Mouse (Mus musculus): ENCODE results near the gene Cabp4. TPM values are rescaled to one million over a fixed set of nuclear protein-coding genes. Genes with fewer than 3 reads are reported as not detected.

Cabp4 gene
- polyA plus RNA-seq, 1 experiment from 2014 or later, result not detected

GRCm38 (mm10) chr19:4156771-4157170 lies 12.9 kb upstream of the Cabp4 start:
- Histone ChIP-seq H3K36me3 (ENCODE audit: control insufficient read depth, insufficient read depth, low read length) (peaks cover 72% of the 10 kb centered on the region), H3K9ac (ENCODE audit: low read length) (no peak overlapping the region), H3K4me2 (ENCODE audit: low read length) (no peak overlapping the region), H3K4me3 (ENCODE audit: low read depth, low read length) (no peak overlapping the region), H3K9me3 (ENCODE audit: control insufficient read depth, low read length) (no peaks in the 10 kb centered on the region), H3K27me3 (replicated peaks; ENCODE audit: control insufficient read depth, insufficient read depth, low read length) (no peaks in the 10 kb centered on the region), H3K4me1 (replicated peaks; ENCODE audit: control insufficient read depth, insufficient read depth, low read length) (no peaks in the 10 kb centered on the region), H3K27ac (ENCODE audit: low read depth) (no peak overlapping the region)
- 87% methylated on average over 12 of the region's 12 CpGs for WGBS
- no peak for ATAC-seq (replicated peaks; ENCODE audit: low FRiP score, low TSS enrichment, low read depth)
- no peak for DNase-seq (ENCODE audit: low spot score)

GRCm38 (mm10) chr19:4156073-4156579 lies 12.3 kb upstream of the Cabp4 start:
- Histone ChIP-seq H3K4me1 (replicated peaks; ENCODE audit: control insufficient read depth, insufficient read depth, low read length) (no peaks in the 10 kb centered on the region), H3K36me3 (ENCODE audit: control insufficient read depth, insufficient read depth, low read length) (peaks cover 70% of the 10 kb centered on the region), H3K9ac (ENCODE audit: low read length) (no peak overlapping the region), H3K9me3 (ENCODE audit: control insufficient read depth, low read length) (no peaks in the 10 kb centered on the region), H3K4me2 (ENCODE audit: low read length) (no peak overlapping the region), H3K27me3 (replicated peaks; ENCODE audit: control insufficient read depth, insufficient read depth, low read length) (no peaks in the 10 kb centered on the region), H3K4me3 (ENCODE audit: low read depth, low read length) (no peak overlapping the region), H3K27ac (ENCODE audit: low read depth) (no peak overlapping the region)
- 76% methylated on average over 20 of the region's 20 CpGs for WGBS
- ATAC-seq (replicated peaks; ENCODE audit: low FRiP score, low TSS enrichment, low read depth) (no peak), DNase-seq (ENCODE audit: low spot score) (no peak)

GRCm38 (mm10) chr19:4155223-4156072 lies 11.6 kb upstream of the Cabp4 start:
- H3K4me3 ChIP-seq (ENCODE audit: low read depth, low read length), result no peak overlapping the region
- H3K27ac ChIP-seq (ENCODE audit: low read depth), result no peak overlapping the region
- no peaks in the 10 kb centered on the region for H3K4me1 ChIP-seq (replicated peaks; ENCODE audit: control insufficient read depth, insufficient read depth, low read length)
- ATAC-seq (replicated peaks; ENCODE audit: low FRiP score, low TSS enrichment, low read depth) (no peak), DNase-seq (ENCODE audit: low spot score) (no peak)
- H3K9ac ChIP-seq (ENCODE audit: low read length), result no peak overlapping the region
- 80% methylated on average over 6 of the region's 6 CpGs for WGBS
- no peaks in the 10 kb centered on the region for H3K27me3 ChIP-seq (replicated peaks; ENCODE audit: control insufficient read depth, insufficient read depth, low read length)
- no peaks in the 10 kb centered on the region for H3K9me3 ChIP-seq (ENCODE audit: control insufficient read depth, low read length)
- no peak overlapping the region for H3K4me2 ChIP-seq (ENCODE audit: low read length)
- peaks cover 70% of the 10 kb centered on the region for H3K36me3 ChIP-seq (ENCODE audit: control insufficient read depth, insufficient read depth, low read length)

DNA sequence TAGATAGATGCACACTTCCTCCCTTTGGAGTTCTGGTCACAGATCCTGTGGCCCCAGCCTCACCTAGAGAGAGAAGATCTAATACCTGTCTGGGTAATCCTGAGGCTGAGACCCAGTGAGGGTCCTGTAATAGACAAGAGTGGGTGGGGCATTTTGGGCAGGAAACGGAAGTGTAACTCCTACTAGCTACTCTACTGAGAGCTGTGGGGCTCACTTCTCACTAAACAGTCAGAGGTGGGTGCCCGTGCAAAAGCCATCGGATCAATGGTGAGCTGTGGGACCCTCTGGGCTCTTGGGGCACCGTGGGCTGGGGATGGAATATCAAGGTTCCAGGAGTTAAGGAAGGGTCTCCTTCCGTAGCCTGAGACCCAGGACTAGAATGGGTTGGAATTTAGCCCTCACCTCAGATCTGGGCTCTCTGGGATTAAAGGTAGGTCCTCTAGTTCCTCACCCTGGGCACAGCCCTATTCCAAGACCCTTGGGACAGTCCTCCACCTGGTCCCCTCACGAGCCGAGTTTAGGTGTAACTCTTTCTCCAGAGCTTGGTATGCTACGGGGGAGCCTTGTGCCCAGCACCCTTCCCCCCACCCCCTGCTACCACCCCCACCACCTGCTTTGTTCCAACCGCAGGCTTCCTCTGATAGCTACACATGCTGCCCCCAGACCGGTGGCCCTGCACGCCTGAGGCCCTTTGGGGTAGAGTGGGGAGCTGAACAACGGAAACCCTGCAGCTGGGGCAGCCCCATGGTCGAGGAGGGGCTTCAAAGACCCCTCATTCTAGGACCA lies 10.8 kb upstream of the Cabp4 start:
- peaks cover 67% of the 10 kb centered on the region for H3K36me3 ChIP-seq (ENCODE audit: control insufficient read depth, insufficient read depth, low read length)
- 77% methylated on average over 13 of the region's 13 CpGs for WGBS
- no peak overlapping the region for H3K9ac ChIP-seq (ENCODE audit: low read length)

DNA sequence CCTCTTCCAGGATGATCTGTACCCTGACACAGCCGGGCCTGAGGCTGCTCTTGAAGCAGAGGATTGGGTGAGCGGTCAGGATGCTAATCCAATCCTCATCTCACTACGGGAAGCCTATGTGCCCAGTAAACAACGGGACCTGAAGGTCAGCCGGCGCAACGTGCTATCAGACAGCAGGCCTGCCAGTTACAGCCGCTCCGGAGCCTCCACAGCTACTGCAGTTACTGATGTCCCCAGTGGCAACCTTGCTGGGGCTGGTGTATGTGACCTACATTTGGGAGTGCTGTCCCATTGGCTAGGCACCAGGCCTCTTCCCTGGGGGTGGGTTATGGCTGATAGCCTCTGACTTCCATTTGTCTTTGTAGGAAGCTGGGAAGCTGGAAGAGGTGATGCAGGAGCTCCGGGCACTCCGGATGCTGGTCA lies 9.4 kb upstream of the Cabp4 start, which contains the start of gene Ptprcap:
TSS of gene Ptprcap (plus strand) at position 373 of the 423 bp plus-strand sequence.
- Histone ChIP-seq H3K4me2 (ENCODE audit: low read length) (no peak within 1 kb of the TSS), H3K4me3 (ENCODE audit: low read depth, low read length) (no peak within 1 kb of the TSS), H3K4me1 (replicated peaks; ENCODE audit: control insufficient read depth, insufficient read depth, low read length) (peaks cover 11% of the 10 kb centered on the region), H3K27ac (ENCODE audit: low read depth) (no peak within 1 kb of the TSS), H3K9me3 (ENCODE audit: control insufficient read depth, low read length) (no peaks in the 10 kb centered on the region), H3K27me3 (replicated peaks; ENCODE audit: control insufficient read depth, insufficient read depth, low read length) (no peaks in the 10 kb centered on the region), H3K36me3 (ENCODE audit: control insufficient read depth, insufficient read depth, low read length) (peaks cover 55% of the 10 kb centered on the region), H3K9ac (ENCODE audit: low read length) (no peak within 1 kb of the TSS)
- 71% methylated on average over 11 of the region's 11 CpGs for WGBS
- ATAC-seq (replicated peaks; ENCODE audit: low FRiP score, low TSS enrichment, low read depth) (no peak), DNase-seq (ENCODE audit: low spot score) (no peak)

More for the DNA sequence above, 10.8 kb upstream of the Cabp4 start:
- Histone ChIP-seq H3K4me2 (ENCODE audit: low read length) (no peak overlapping the region), H3K27me3 (replicated peaks; ENCODE audit: control insufficient read depth, insufficient read depth, low read length) (no peaks in the 10 kb centered on the region), H3K27ac (ENCODE audit: low read depth) (no peak overlapping the region), H3K4me1 (replicated peaks; ENCODE audit: control insufficient read depth, insufficient read depth, low read length) (peaks cover 3% of the 10 kb centered on the region; the same call in 1 of the 2 replicates), H3K9me3 (ENCODE audit: control insufficient read depth, low read length) (no peaks in the 10 kb centered on the region), H3K4me3 (ENCODE audit: low read depth, low read length) (no peak overlapping the region)
- DNase-seq (ENCODE audit: low spot score) (no peak), ATAC-seq (replicated peaks; ENCODE audit: low FRiP score, low TSS enrichment, low read depth) (no peak)

- no peak overlapping the region for H3K9ac ChIP-seq (ENCODE audit: low read length)
These were observed 8.8 kb upstream of the Cabp4 start for GRCm38 (mm10) chr19:4152445-4153231.

GRCm38 (mm10) chr19:4151898-4152297 lies 8.1 kb upstream of the Cabp4 start:
- Histone ChIP-seq H3K4me3 (ENCODE audit: low read depth, low read length) (no peak overlapping the region), H3K4me1 (replicated peaks; ENCODE audit: control insufficient read depth, insufficient read depth, low read length) (peaks cover 17% of the 10 kb centered on the region)
- ATAC-seq (replicated peaks; ENCODE audit: low FRiP score, low TSS enrichment, low read depth), result no peak

More at GRCm38 (mm10) chr19:4152445-4153231, 8.8 kb upstream of the Cabp4 start:
- H3K4me1 ChIP-seq (replicated peaks; ENCODE audit: control insufficient read depth, insufficient read depth, low read length), result peaks cover 17% of the 10 kb centered on the region
- H3K4me3 ChIP-seq (ENCODE audit: low read depth, low read length), result no peak overlapping the region
- DNase-seq (ENCODE audit: low spot score) (no peak), ATAC-seq (replicated peaks; ENCODE audit: low FRiP score, low TSS enrichment, low read depth) (no peak)
- H3K9me3 ChIP-seq (ENCODE audit: control insufficient read depth, low read length), result no peaks in the 10 kb centered on the region
- H3K4me2 ChIP-seq (ENCODE audit: low read length), result no peak overlapping the region
- H3K36me3 ChIP-seq (ENCODE audit: control insufficient read depth, insufficient read depth, low read length), result peaks cover 49% of the 10 kb centered on the region
- H3K27me3 ChIP-seq (replicated peaks; ENCODE audit: control insufficient read depth, insufficient read depth, low read length), result no peaks in the 10 kb centered on the region
- H3K27ac ChIP-seq (ENCODE audit: low read depth), result no peak overlapping the region
- WGBS, result 90% methylated on average over 8 of the region's 8 CpGs

GRCm38 (mm10) chr19:4151488-4151860 lies 7.6 kb upstream of the Cabp4 start:
- ATAC-seq (replicated peaks; ENCODE audit: low FRiP score, low TSS enrichment, low read depth) (no peak), DNase-seq (ENCODE audit: low spot score) (no peak)
- Histone ChIP-seq H3K9ac (ENCODE audit: low read length) (no peak overlapping the region), H3K27ac (ENCODE audit: low read depth) (no peak overlapping the region), H3K9me3 (ENCODE audit: control insufficient read depth, low read length) (no peaks in the 10 kb centered on the region), H3K4me2 (ENCODE audit: low read length) (no peak overlapping the region), H3K36me3 (ENCODE audit: control insufficient read depth, insufficient read depth, low read length) (peaks cover 37% of the 10 kb centered on the region), H3K4me1 (replicated peaks; ENCODE audit: control insufficient read depth, insufficient read depth, low read length) (peaks cover 17% of the 10 kb centered on the region), H3K4me3 (ENCODE audit: low read depth, low read length) (no peak overlapping the region), H3K27me3 (replicated peaks; ENCODE audit: control insufficient read depth, insufficient read depth, low read length) (no peaks in the 10 kb centered on the region)
- WGBS, result 79% methylated on average over 4 of the region's 5 CpGs

More at GRCm38 (mm10) chr19:4151898-4152297, 8.1 kb upstream of the Cabp4 start:
- Histone ChIP-seq H3K36me3 (ENCODE audit: control insufficient read depth, insufficient read depth, low read length) (peaks cover 41% of the 10 kb centered on the region), H3K9ac (ENCODE audit: low read length) (no peak overlapping the region), H3K27me3 (replicated peaks; ENCODE audit: control insufficient read depth, insufficient read depth, low read length) (no peaks in the 10 kb centered on the region), H3K9me3 (ENCODE audit: control insufficient read depth, low read length) (no peaks in the 10 kb centered on the region), H3K27ac (ENCODE audit: low read depth) (no peak overlapping the region), H3K4me2 (ENCODE audit: low read length) (no peak overlapping the region)
- 85% methylated on average over 5 of the region's 5 CpGs for WGBS
- DNase-seq (ENCODE audit: low spot score), result no peak
